Mouse (Mus musculus): ENCODE measurements around the gene Hdac11.
A peak's percentile ranks its signal among the peaks of the same experiment; 100 is the strongest.
"Not testable (repeated sequence)": the region's sequence is repeated elsewhere in the genome, so short reads cannot be mapped to it uniquely, and the experiment has no call there.

The Hdac11 gene

DNA sequence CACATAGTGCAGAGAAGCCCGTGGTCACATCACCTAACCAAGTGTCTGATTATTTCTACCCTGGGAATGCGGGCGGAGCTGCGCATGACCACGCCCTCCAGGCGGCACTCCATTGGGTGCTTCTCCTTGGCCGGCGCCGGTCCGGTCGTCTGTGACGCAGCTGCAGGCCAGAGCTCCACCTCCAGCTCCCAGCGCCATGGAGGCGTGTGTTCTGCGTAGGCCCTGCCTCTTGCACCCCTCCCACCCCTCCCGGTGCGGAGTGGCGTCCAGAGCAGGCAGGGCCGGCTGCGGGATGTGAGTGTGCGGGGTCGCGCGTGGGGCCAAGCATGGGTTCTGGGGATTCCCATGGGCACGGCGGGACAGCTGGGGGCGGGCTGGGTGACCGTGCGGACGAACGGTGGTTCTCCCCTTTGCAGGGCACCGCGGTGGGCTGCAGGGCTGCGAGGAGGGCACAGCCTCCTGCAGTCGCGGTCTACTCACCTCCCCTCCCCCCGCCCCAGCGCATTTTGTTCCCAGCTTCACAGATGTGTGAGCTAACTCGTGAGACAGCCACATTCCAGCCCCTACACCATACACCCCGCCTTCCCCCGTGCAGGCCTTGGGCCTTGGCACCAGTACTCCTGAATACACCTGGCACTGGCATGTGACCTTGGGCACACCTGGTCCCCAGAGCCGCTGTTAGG, at the start of gene Hdac11:
Gene Hdac11 (plus strand): TSS at position 112 of the 683 bp plus-strand sequence.
- peak; percentile 96 for DNase-seq (ENCODE audit: low spot score)

DNA sequence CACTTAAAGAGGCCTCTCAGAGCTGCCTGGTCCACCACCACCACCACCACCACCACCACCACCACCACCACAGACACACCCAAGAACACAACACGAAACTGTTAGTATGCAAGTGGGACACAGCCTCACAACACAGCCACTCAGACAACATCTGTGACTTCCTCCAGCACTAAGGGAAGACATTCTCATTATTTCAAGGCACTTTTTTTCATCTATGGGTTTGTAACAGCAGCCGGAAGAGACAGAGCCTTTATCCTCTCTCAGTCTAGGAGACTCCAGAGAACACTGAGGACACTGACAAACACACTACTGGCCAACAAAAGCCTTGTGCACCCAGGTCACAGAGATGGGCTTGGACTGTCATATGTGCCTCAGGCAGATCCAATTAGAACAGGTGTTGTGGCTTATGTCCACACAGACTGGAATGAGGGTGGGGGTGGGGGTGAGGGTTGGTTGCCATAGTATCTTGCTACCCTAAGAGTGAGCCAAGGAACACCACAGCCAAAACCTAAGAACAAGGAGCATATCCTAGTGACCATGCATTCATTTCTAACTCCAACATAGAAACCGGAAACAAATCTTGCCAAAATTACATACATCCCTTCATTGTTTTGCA, 48.1 kb upstream of the Hdac11 start:
- no peak for DNase-seq (ENCODE audit: low spot score)

DNA sequence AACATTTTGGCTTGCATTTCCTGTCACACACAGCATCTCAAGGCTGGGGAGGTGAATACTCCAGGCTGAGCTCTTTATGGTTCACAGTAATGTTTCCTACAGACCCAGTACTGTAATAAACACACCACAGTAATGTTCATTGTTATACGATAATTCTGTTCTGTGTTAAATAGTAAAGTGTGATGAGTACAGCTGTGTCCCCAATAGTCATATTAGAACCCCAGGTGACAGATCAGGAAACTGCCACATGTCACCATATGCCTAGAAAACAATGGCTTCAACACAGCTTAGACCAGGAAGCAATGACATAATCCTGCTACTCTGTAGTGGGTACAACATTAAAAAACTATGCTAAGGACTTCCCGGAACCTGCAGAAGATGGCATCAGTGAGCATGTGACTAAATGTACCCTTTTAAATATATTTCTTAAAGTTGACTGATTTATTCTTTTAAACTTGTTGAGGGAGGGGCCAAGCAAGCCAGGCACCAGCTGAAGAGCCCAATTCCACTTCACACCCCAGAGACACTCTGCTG, 47.5 kb upstream of the Hdac11 start:
- no peak for DNase-seq (ENCODE audit: low spot score)

DNA sequence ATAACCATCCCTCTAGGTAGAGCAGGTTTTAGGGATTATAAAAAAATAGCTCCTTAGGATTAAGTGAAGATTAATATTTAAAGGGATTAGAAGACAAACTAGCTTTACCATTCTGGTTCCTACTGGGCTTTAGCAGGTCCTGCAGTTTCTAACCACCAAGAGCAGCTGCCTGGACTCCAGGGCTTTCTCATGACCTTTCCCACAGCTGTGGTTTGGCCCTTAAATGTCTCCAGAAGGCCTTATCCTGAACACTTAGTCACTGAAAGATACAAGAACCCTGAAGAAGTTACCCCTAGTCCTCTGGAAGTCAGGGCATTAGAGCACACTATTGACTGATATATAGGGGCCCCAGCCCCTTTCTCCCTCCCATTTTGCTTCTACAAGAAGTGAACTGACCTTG, 47.0 kb upstream of the Hdac11 start:
- no peak for DNase-seq (ENCODE audit: low spot score)

GRCm38 (mm10) chr6:91110323-91111020, 46.0 kb upstream of the Hdac11 start:
- no peak for DNase-seq (ENCODE audit: low spot score)

DNA sequence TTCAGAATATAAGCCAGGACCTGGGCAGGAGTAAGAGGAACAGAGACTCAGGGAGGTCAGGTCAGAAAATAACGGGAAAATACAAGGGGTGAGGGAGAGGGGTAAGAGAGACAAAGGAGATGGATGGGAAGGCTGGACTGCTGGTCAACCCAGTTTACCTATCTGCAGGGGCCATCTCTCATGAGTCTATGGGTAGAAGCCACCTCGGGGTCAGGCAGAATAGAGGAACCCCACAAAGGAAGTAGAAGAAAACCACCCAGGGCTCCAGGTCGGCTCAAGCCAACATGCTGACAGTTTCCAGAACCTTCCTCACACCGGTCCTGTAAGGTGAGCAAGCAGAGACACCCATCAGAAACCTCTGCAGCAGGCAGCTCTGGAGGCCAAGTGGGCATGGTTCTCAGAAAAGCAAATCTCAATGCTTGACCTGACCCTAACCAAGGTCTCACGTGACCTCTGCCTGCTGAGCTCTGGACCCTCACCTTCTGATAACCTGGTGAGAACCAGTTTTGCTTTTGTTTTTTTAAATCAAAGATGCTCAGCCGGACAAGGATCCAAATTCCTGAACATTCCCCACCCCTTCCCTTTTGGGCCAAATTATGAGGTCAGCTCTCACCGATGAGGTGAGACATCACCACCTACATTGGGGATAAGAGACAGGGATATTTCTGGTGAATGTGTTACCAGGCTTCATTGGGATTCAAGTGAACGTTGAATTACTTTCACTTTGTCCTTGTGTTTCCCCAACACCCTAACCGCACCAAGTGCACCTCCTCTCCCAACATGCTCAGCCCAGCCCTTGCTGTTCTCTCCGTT, 45.1 kb upstream of the Hdac11 start:
- DNase-seq (ENCODE audit: low spot score): no peak

DNA sequence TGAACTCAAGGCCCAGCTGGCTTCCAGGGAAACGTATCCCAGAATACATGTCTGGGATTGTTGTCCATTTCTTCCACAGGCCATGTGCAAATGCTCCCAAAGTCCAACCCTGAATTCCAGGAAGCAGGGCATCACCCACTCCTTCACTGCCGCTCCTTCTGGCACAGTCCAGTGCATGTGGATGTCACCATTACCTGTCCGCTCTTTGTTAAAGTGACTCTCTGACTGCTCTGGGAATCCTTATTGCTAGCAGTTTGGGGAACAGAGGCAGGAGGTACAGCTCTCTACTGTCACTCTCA, 44.6 kb upstream of the Hdac11 start:
- DNase-seq (ENCODE audit: low spot score): no peak

- DNase-seq (ENCODE audit: low spot score): no peak
Observed at GRCm38 (mm10) chr6:91114716-91115115, 41.7 kb upstream of the Hdac11 start.

GRCm38 (mm10) chr6:91115158-91115557, 41.3 kb upstream of the Hdac11 start:
- peak; percentile 32 for DNase-seq (ENCODE audit: low spot score)

DNA sequence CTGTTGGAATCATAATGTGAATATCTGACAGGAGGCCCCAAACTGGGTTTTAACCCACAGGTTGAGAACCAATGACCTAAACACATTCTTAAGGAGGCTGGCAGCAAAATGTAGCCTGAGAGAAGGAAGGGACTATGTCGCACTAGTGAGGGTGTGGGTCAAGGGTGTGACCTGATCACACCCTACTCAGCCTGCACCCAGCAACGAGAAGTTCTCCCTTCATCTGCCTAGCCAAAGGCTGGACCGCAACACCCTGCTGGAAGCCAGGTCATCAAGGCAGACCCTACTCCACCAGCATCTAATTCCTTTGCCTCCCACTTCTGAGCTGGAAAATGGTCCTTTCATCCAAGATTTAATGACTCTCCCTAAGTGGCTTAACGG, 40.6 kb upstream of the Hdac11 start:
- DNase-seq (ENCODE audit: low spot score): peak; percentile 17

- peak; percentile 93 for DNase-seq (ENCODE audit: low spot score)
Observed at GRCm38 (mm10) chr6:91116244-91117145, 40.0 kb upstream of the Hdac11 start, which contains the start of gene Nup210. Gene Nup210 (minus strand): TSS chr6:91116829.

DNA sequence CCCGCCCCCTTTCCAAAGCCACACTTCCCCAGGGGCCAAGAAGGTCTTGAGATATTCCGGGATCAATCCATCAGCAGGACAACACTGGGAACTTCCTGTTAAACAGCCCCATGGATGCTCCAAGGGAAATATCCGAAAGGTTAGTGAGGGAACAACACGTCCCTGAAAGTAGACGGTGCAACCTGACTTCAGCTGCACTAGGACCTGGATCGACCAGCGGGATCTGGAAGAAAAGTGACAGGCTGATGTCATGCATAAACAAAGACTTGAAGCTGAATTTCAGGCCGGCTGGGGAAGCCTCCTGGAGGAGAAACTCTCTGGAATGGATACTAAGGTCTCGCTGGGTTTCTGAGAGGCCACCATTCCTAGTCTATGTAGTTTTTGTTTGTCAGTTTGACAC, 39.3 kb upstream of the Hdac11 start:
- no peak for DNase-seq (ENCODE audit: low spot score)

- DNase-seq (ENCODE audit: low spot score): no peak
Observed at GRCm38 (mm10) chr6:91118526-91118925, 37.9 kb upstream of the Hdac11 start.

- no peak for DNase-seq (ENCODE audit: low spot score)
Observed at GRCm38 (mm10) chr6:91120206-91120605, 36.3 kb upstream of the Hdac11 start.

DNA sequence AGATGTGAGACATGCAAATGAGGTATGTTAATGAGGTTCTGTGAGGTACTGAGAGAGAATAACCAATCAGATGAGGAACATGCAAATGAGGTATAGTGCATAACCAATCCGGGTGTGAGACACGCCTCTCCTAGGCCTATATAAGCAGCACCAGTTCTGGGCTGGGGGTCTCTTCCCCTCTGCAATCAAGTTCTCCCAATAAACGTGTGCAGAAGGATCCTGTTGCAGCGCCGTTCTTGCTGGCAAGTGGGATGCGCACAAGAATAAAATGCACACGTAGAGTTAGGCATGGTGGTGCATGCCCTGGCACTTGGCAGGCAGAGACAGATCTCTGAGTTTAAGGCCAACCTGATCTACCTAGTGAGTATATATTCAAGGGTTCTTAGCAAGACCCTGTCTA, 35.4 kb upstream of the Hdac11 start:
- not testable (repeated sequence) for DNase-seq (ENCODE audit: low spot score)

DNA sequence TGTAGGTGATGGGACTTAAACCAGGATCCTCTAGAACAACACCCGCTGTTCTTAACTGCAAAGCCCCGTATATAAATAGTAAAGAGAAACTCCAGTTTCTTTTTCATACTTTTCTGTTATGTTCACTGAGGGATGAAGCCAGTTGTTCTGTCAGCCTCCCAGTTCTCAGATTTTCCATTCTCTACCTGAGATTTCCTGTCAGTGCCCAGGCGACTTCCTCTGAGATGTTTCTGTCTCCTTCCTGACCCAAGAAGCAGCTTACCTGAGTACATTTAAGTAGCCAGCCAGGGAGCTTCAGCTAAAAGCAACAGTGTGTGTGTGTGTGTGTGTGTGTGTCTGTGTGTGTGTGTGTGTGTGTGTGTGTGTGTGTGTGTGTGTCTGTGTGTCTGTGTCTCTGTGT, 33.0 kb upstream of the Hdac11 start:
- no peak for DNase-seq (ENCODE audit: low spot score)

- DNase-seq (ENCODE audit: low spot score): no peak
Observed at GRCm38 (mm10) chr6:91124286-91125227, 31.9 kb upstream of the Hdac11 start.

GRCm38 (mm10) chr6:91125228-91125585, 31.3 kb upstream of the Hdac11 start:
- DNase-seq (ENCODE audit: low spot score): no peak

DNA sequence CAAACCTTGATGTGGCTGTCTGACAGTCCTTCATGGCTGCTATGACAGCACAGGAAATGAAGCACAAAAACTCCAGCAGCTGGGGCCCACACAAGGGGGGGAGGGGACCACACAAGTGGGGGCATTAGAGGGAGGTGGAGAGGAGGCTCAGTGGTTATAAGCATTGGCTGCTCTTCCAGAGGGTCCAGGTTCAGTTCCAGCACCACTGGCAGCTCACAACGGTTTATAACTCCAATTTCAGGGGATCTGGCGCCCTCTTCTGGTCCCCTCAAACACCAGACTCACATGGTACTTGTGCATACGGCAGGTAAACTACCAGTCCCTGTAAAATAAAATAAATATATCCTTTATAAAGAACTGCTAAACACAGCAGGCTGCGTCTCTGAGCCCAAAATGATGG, 27.5 kb upstream of the Hdac11 start:
- no peak for DNase-seq (ENCODE audit: low spot score)

DNA sequence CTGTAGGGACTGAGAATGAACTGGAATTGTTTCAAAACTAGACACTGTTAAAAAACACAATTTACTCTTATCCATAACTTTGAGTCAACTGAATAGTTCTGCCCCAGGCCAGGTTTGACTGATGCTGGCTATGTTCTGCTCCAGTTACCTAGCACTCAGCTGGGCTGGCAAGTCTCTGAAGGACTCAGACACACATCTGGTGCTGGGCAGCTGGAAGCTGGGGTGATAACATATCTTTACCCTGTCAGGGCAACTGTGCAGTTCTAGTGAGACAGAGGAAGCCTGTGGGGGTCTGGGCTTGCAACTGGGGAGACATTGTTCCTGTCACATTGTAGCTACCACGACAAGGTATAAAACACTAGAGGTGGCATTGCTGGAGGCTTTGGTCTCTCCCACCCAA, 25.6 kb upstream of the Hdac11 start:
- no peak for DNase-seq (ENCODE audit: low spot score)

Data from embryo, embryonic 10 days (tissue).